Mouse (Mus musculus): ENCODE measurements at regions not wholly inside any gene's neighbourhood (a gene's known extent, or its start where the extent isn't known, plus 50 kb on each side); places are given as distances from the start of the nearest gene placed in this dataset.

GRCm38 (mm10) chr13:47957662-47958061, 303.4 kb upstream of the Id4 start:
- Histone ChIP-seq H3K9me3 (replicated peaks; ENCODE audit: low read length) (peaks cover 65% of the 10 kb centered on the region), H3K4me2 (ENCODE audit: insufficient read depth, low read depth, poor library complexity, severe bottlenecking) (no peak overlapping the region), H3K4me3 (replicated peaks in 1 of 3; ENCODE audit: low read depth in 2 of 3, low read length in 2 of 3, poor library complexity in 1 of 3) (no peak overlapping the region), H3K9ac (ENCODE audit: insufficient read depth, low read depth) (no peak overlapping the region), H3K27me3 (replicated peaks) (no peaks in the 10 kb centered on the region), H3K4me1 (ENCODE audit: control insufficient read depth in 1 of 2, insufficient read depth in 2 of 2) (no peaks in the 10 kb centered on the region), H3K36me3 (replicated peaks in 1 of 2; ENCODE audit: control insufficient read depth in 1 of 2, insufficient read depth in 1 of 2, low read length in 1 of 2) (no peaks in the 10 kb centered on the region), H3K27ac (ENCODE audit: insufficient read depth, low read depth) (no peak overlapping the region), H3K79me2 (replicated peaks; ENCODE audit: control insufficient read depth, extremely low read depth, insufficient read depth, poor library complexity, severe bottlenecking) (no peaks in the 10 kb centered on the region)
- in situ Hi-C loops (cut with MboI; ENCODE audit: low pct_ligation_motif_present, low pct_unique_long_range_greater_than_20kb, low sequenced_read_pairs) (no loop called here), dilution Hi-C loops (cut with MboI; ENCODE audit: extremely low pct_ligation_motif_present, extremely low pct_unique_long_range_greater_than_20kb, low sequenced_read_pairs) (no loop called here)
- TF ChIP-seq MAFK (IDR thresholded peaks at IDR 0.05; ENCODE audit: insufficient replicate concordance, low read length) (no peak), JUND (conservative IDR thresholded peaks at IDR 0.05; ENCODE audit: low read depth, low read length) (no peak), MXI1 (IDR thresholded peaks at IDR 0.05; ENCODE audit: low read depth, low read length) (no peak), RAD21 (IDR thresholded peaks at IDR 0.05; ENCODE audit: low read depth, low read length) (no peak), E2F4 (IDR thresholded peaks at IDR 0.05; ENCODE audit: insufficient replicate concordance, low read depth, low read length) (no peak), UBTF (IDR thresholded peaks at IDR 0.05; ENCODE audit: low read depth, low read length) (no peak), CTCF (conservative IDR thresholded peaks at IDR 0.05 in 1 of 2, IDR thresholded peaks at IDR 0.05 in 1 of 2; ENCODE audit: low read depth in 2 of 2, low read length in 2 of 2) (no peak), MYC (IDR thresholded peaks at IDR 0.05; ENCODE audit: low read depth, low read length) (no peak), TBP (conservative IDR thresholded peaks at IDR 0.05; ENCODE audit: low read depth, low read length) (no peak), ZC3H11A (IDR thresholded peaks at IDR 0.05; ENCODE audit: low read depth, low read length) (no peak), GABPA (IDR thresholded peaks at IDR 0.05; ENCODE audit: insufficient replicate concordance, low read depth, low read length) (no peak), HCFC1 (IDR thresholded peaks at IDR 0.05; ENCODE audit: low read depth, low read length) (no peak), TCF12 (IDR thresholded peaks at IDR 0.05; ENCODE audit: low read depth, low read length) (no peak)
- DNase-seq (ENCODE audit: extremely low read depth), result no peak

GRCm38 (mm10) chr13:47974216-47974615, 286.8 kb upstream of the Id4 start:
- Histone ChIP-seq H3K9me3 (replicated peaks; ENCODE audit: low read length) (peaks cover 75% of the 10 kb centered on the region), H3K4me2 (ENCODE audit: insufficient read depth, low read depth, poor library complexity, severe bottlenecking) (no peak overlapping the region), H3K79me2 (replicated peaks; ENCODE audit: control insufficient read depth, extremely low read depth, insufficient read depth, poor library complexity, severe bottlenecking) (no peaks in the 10 kb centered on the region), H3K4me1 (ENCODE audit: control insufficient read depth in 1 of 2, insufficient read depth in 2 of 2) (no peaks in the 10 kb centered on the region), H3K4me3 (replicated peaks in 1 of 3; ENCODE audit: low read depth in 2 of 3, low read length in 2 of 3, poor library complexity in 1 of 3) (no peak overlapping the region), H3K27ac (ENCODE audit: insufficient read depth, low read depth) (no peak overlapping the region), H3K36me3 (replicated peaks in 1 of 2; ENCODE audit: control insufficient read depth in 1 of 2, insufficient read depth in 1 of 2, low read length in 1 of 2) (no peaks in the 10 kb centered on the region), H3K9ac (ENCODE audit: insufficient read depth, low read depth) (no peak overlapping the region), H3K27me3 (replicated peaks) (no peaks in the 10 kb centered on the region)
- TF ChIP-seq ZC3H11A (IDR thresholded peaks at IDR 0.05; ENCODE audit: low read depth, low read length) (no peak), MAFK (IDR thresholded peaks at IDR 0.05; ENCODE audit: insufficient replicate concordance, low read length) (no peak), USF2 (conservative IDR thresholded peaks at IDR 0.05; ENCODE audit: low read depth, low read length) (no peak), TBP (conservative IDR thresholded peaks at IDR 0.05; ENCODE audit: low read depth, low read length) (no peak), MYC (IDR thresholded peaks at IDR 0.05; ENCODE audit: low read depth, low read length) (no peak), CTCF (conservative IDR thresholded peaks at IDR 0.05 in 1 of 2, IDR thresholded peaks at IDR 0.05 in 1 of 2; ENCODE audit: low read depth in 2 of 2, low read length in 2 of 2) (no peak), CHD2 (IDR thresholded peaks at IDR 0.05; ENCODE audit: low read length) (no peak), JUND (conservative IDR thresholded peaks at IDR 0.05; ENCODE audit: low read depth, low read length) (no peak), PAX5 (IDR thresholded peaks at IDR 0.05; ENCODE audit: low read length) (no peak), ZKSCAN1 (IDR thresholded peaks at IDR 0.05; ENCODE audit: borderline replicate concordance, low read depth, low read length) (no peak), RAD21 (IDR thresholded peaks at IDR 0.05; ENCODE audit: low read depth, low read length) (no peak), MEF2A (IDR thresholded peaks at IDR 0.05; ENCODE audit: borderline replicate concordance, low read depth, low read length) (no peak)
- in situ Hi-C loops (cut with MboI; ENCODE audit: low pct_ligation_motif_present, low pct_unique_long_range_greater_than_20kb, low sequenced_read_pairs) (no loop called here), dilution Hi-C loops (cut with MboI; ENCODE audit: extremely low pct_ligation_motif_present, extremely low pct_unique_long_range_greater_than_20kb, low sequenced_read_pairs) (no loop called here)
- no peak for DNase-seq (ENCODE audit: extremely low read depth)
